Mouse (Mus musculus): ENCODE measurements around the gene Cks2.

- TF ChIP-seq CTCF (IDR thresholded peaks at IDR 0.05; ENCODE audit: insufficient read depth, low read length) (no peak), POLR2A (IDR thresholded peaks at IDR 0.05; ENCODE audit: borderline replicate concordance, extremely low read depth, low read depth, low read length) (no peak)
These were observed 2.7 kb downstream of the Cks2 start for GRCm38 (mm10) chr13:51647770-51648169.
